Mouse (Mus musculus) erythroblast, embryonic 14.5 days (primary cell): Measurements from ENCODE around the gene Slc29a1.

Experiments
- GATA1 ChIP-seq: IDR thresholded peaks from 2 replicates; pipeline ENCODE4 v1.6.1; 2012; ENCODE audit warnings: low read length, inconsistent platforms, mixed read lengths
- TAL1 ChIP-seq: IDR thresholded peaks from 3 replicates; pipeline ENCODE4 v1.6.1; 2012; ENCODE audit warnings: low read length, inconsistent platforms, mixed read lengths

- TF ChIP-seq TAL1 = no peak
- TF ChIP-seq GATA1 = no peak
These were observed 57.3 kb downstream of the Slc29a1 start for GRCm38 (mm10) chr17:45542129-45542528.
